Mouse (Mus musculus): ENCODE measurements around the gene Zfp235. TPM values are rescaled to one million over a fixed set of nuclear protein-coding genes. Genes with fewer than 3 reads are reported as not detected.

Gene Zfp235
- polyA plus RNA-seq (2012; rRNA removed; ENCODE audit: low replicate concordance), result 7.0 and 8.8 TPM in 2 replicates

GRCm38 (mm10) chr7:24133996-24134828 is at the start of gene Zfp235:
TSS of gene Zfp235 (plus strand) at chr7:24134169.

DNA sequence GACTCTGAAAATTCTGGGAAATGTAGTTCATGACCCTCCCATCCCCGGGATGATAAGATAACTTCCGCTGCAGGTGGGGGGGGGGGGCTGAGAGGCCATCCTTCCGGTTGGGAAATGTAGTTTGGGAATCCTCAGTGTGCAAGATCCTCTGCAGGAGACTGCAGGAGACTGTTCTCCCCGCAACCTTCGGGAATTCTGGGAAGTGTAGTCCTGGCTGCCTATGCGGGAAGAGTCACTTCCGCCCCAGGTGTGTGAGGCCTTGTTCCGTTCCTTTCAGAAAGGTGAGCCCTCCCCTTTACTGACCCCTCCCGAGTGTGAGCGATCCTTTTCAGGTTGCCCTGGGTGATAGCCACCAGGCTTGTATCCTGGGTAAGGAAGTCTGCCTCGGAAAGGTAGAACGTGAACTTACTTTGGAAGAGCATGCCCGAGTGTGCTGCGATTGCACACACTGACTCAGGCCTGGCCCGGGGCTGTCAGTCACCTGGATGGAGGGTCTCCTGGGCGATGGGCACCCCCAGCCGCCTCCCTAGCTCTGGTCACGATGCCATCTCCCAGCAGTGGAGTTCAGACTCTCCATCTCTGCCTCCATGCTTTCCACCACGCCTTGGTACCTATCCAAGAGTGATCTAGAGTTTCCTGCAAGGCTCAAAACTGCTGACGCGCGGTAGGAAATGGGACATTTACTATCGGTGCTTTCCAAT is 21.7 kb upstream of the Zfp235 start, which contains the start of gene Zfp112:
TSS of gene Zfp112 (plus strand) at position 159 of the 701 bp plus-strand sequence.

DNA sequence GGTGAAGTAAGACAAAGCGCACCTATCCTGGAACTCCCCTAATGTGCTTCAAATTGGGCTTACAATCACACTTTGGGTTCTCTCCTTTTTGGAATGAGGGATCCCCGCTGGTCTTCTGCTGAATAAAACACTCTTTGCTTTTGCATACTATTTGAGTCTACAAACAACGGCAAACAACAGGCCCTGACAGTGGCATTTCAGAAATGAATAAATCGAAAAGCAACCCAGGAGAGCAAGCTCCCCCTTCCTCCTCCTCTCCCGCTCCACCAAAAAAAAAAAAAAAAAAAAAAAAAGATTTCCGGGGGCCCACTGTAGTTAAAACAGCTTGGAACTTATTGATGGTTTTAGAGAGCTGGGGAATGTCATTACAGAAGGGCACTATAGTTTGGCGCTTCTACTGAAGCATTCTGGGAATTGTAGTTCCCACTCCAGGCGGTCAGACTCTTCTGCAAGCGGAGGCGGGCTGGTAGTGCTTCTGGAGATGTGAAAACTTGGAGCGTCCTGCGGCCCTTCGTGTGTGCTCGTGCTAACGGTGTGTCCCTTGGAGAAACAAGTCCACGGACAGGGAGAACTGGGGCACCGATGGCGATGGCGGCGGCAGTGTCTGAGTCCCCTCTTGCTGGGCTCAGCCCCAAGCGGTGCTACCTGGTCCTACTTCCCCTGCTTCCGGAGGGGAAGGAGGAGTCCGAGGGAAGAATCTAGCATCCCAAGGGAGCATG is 40.8 kb downstream of the Zfp235 start, which contains the start of gene Zfp114:
TSS of gene Zfp114 (plus strand) at position 443 of the 719 bp plus-strand sequence.

Other genes starting within 250 kb of the Zfp235 start
- gene Vmn1r178, start 242.2 kb upstream of the Zfp235 start, polyA plus RNA-seq (2012; rRNA removed; ENCODE audit: low replicate concordance), result not detected in 2 replicates
- not detected in 2 replicates for gene Vmn1r179, start 207.2 kb upstream of the Zfp235 start, polyA plus RNA-seq (2012; rRNA removed; ENCODE audit: low replicate concordance)
- gene Vmn1r180, start 183.5 kb upstream of the Zfp235 start, polyA plus RNA-seq (2012; rRNA removed; ENCODE audit: low replicate concordance), result not detected in 2 replicates
- not detected in 2 replicates for gene Vmn1r181, start 159.6 kb upstream of the Zfp235 start, polyA plus RNA-seq (2012; rRNA removed; ENCODE audit: low replicate concordance)
- gene V1rd19, start 132.5 kb upstream of the Zfp235 start, polyA plus RNA-seq (2012; rRNA removed; ENCODE audit: low replicate concordance), result not detected in 2 replicates
- not detected in 2 replicates for gene Vmn1r183, start 80.9 kb upstream of the Zfp235 start, polyA plus RNA-seq (2012; rRNA removed; ENCODE audit: low replicate concordance)
- gene Zfp180, start 52.2 kb upstream of the Zfp235 start, polyA plus RNA-seq (2012; rRNA removed; ENCODE audit: low replicate concordance), result 10.7 and 14.6 TPM in 2 replicates
- gene Zfp112, start 21.9 kb upstream of the Zfp235 start, polyA plus RNA-seq (2012; rRNA removed; ENCODE audit: low replicate concordance), result 1.1 and 2.0 TPM in 2 replicates
- 0.39 and 0.66 TPM in 2 replicates for gene Zfp114, start 40.9 kb downstream of the Zfp235 start, polyA plus RNA-seq (2012; rRNA removed; ENCODE audit: low replicate concordance)
- gene Zfp111, start 77.3 kb downstream of the Zfp235 start, polyA plus RNA-seq (2012; rRNA removed; ENCODE audit: low replicate concordance), result 1.3 and 2.8 TPM in 2 replicates
- gene Zfp109, start 103.4 kb downstream of the Zfp235 start, polyA plus RNA-seq (2012; rRNA removed; ENCODE audit: low replicate concordance), result 0.81 and 1.4 TPM in 2 replicates
- 0.42 and 0.96 TPM in 2 replicates for gene Zfp108, start 120.6 kb downstream of the Zfp235 start, polyA plus RNA-seq (2012; rRNA removed; ENCODE audit: low replicate concordance)
- gene Zfp93, start 136.3 kb downstream of the Zfp235 start, polyA plus RNA-seq (2012; rRNA removed; ENCODE audit: low replicate concordance), result 1.2 and 2.0 TPM in 2 replicates
- gene Zfp61, start 167.1 kb downstream of the Zfp235 start, polyA plus RNA-seq (2012; rRNA removed; ENCODE audit: low replicate concordance), result 3.0 and 5.6 TPM in 2 replicates
- gene Zfp94, start 182.5 kb downstream of the Zfp235 start, polyA plus RNA-seq (2012; rRNA removed; ENCODE audit: low replicate concordance), result 4.3 and 7.8 TPM in 2 replicates
- not detected in 2 replicates for gene Tescl, start 199.8 kb downstream of the Zfp235 start, polyA plus RNA-seq (2012; rRNA removed; ENCODE audit: low replicate concordance)
- 0.16 and 2.8 TPM in 2 replicates for gene Lypd5, start 215.0 kb downstream of the Zfp235 start, polyA plus RNA-seq (2012; rRNA removed; ENCODE audit: low replicate concordance)
- gene Kcnn4, start 236.1 kb downstream of the Zfp235 start, polyA plus RNA-seq (2012; rRNA removed; ENCODE audit: low replicate concordance), result 35.8 and 76.3 TPM in 2 replicates

Data from mammary gland, adult 2 months (tissue).